Mouse (Mus musculus): Measurements from ENCODE around the gene Klb.

GRCm38 (mm10) chr5:65350508-65350907, 2.4 kb downstream of the Klb start:
- TF ChIP-seq CTCF (IDR thresholded peaks at IDR 0.05; ENCODE audit: low read depth, low read length): no peak
- TF ChIP-seq GATA1 (IDR thresholded peaks at IDR 0.05; ENCODE audit: borderline replicate concordance, low read length): no peak
- no peak for TF ChIP-seq TAL1 (conservative IDR thresholded peaks at IDR 0.05; ENCODE audit: low read depth, low read length)
- no peak for TF ChIP-seq POLR2AphosphoS5 (IDR thresholded peaks at IDR 0.05; ENCODE audit: insufficient replicate concordance, low read depth, low read length)
- TF ChIP-seq GATA2 (IDR thresholded peaks at IDR 0.05; ENCODE audit: borderline replicate concordance, low read depth, low read length): no peak

Data from G1E (cell line).